Mouse (Mus musculus) ES-Bruce4 (cell line): ENCODE measurements around the gene Plekhh2.

Experiments used
- CTCF ChIP-seq: IDR thresholded peaks from one replicate; pipeline ENCODE4 v1.8.1; 2011; ENCODE audit warnings: low read depth, low read length
- EP300 ChIP-seq: IDR thresholded peaks from 2 replicates; pipeline ENCODE4 v1.6.1; 2011; ENCODE audit warnings: low read depth, low read length; ENCODE audit not compliant: insufficient read depth
- POLR2A ChIP-seq: IDR thresholded peaks from one replicate; pipeline ENCODE4 v1.8.1; 2011; ENCODE audit warnings: low read length; ENCODE audit not compliant: insufficient read depth

DNA sequence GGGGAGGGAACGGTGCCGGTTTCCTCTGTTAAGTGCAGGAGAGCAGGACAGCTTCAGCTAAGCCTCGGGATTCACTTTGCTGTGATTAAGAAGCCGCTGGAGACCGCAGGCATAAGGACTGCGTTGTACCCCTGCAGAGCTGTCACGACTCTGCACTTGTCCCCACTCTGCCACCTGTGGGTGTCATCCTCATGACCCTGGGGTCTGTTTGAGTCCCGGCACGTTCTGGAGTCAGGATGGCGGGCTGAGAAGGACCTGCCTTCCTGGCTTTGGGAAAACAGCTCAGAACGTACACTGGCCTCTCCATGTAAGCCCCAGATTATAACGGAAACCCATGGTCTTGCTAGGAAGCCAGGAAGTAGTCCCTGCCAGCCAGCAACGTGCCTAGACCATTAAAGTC, 95.3 kb downstream of the Plekhh2 start:
- TF ChIP-seq CTCF (no peak), EP300 (no peak), POLR2A (no peak)
